In the genomic region with DNA sequence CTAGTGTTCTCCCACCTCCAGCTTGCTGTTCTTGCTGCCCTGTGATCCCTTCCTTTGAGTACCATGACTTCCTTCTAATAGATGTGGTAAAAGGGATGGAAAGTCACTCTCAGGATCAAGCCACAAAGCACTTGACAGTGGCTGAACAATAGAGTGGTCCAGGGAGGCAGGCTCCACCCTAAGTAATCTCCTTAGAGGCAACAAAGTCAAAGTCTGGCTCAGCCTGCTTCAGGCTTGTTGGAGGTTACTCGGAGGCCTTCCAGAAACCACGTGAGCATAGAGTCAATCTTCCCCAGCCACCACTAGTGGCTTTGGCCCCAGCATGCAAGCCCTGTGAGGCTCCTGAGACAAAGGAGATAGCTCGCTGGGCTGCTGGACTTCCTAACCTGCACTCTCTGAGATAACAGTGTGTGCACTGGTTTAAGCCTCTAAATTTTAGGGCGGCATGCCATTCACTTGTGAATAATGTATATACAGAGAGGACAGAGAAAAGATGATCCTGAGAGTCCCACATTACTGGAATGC, we compare ENCODE assay signal across 29 mouse cellular contexts.
DNase-seq lines count a peak whose midpoint lies in the region; ATAC-seq lines count a peak whose summit lies in the region.
"Had no signal": no experiment of that assay in that cellular context is flagged by ENCODE, and none has a peak within 500 bp of the region (broad histone marks: within the 10 kb centered on the region; RNA-seq: fewer than 3 reads in every experiment).

No protein-coding gene starts in this region.

- H3K36me3 ChIP-seq in liver, embryonic 13.5 days = no peaks in the 10 kb centered on the region
- no peaks in the 10 kb centered on the region for H3K36me3 ChIP-seq in liver, embryonic 12.5 days
- H3K36me3 ChIP-seq in neural tube, embryonic 15.5 days = no peaks in the 10 kb centered on the region
- H3K36me3 ChIP-seq: embryonic facial prominence, embryonic 10.5 days; embryonic facial prominence, embryonic 13.5 days; forebrain, embryonic 12.5 days; forebrain, embryonic 15.5 days; heart, embryonic 10.5 days; heart, embryonic 13.5 days had no signal

- H3K9me3 ChIP-seq in liver, embryonic 13.5 days (replicated peaks) = no peaks in the 10 kb centered on the region; the same call in 1 of the 2 replicates
- H3K9me3 ChIP-seq in liver, embryonic 12.5 days (replicated peaks) = no peaks in the 10 kb centered on the region
- no peaks in the 10 kb centered on the region for H3K9me3 ChIP-seq in neural tube, embryonic 15.5 days (replicated peaks)
- H3K9me3 ChIP-seq: embryonic facial prominence, embryonic 10.5 days; forebrain, embryonic 12.5 days; forebrain, embryonic 15.5 days; heart, embryonic 10.5 days; heart, embryonic 13.5 days had no signal

- H3K9ac ChIP-seq in liver, embryonic 13.5 days = no peak overlapping the region
- H3K9ac ChIP-seq in liver, embryonic 12.5 days = no peak overlapping the region
- no peak overlapping the region for H3K9ac ChIP-seq in neural tube, embryonic 15.5 days (replicated peaks)
- H3K9ac ChIP-seq: embryonic facial prominence, embryonic 13.5 days; forebrain, embryonic 12.5 days; forebrain, embryonic 15.5 days; heart, embryonic 13.5 days; hindbrain, embryonic 14.5 days had no signal

- peak; percentile 3 for DNase-seq in liver, embryonic 13.5 days
- DNase-seq in ES-CJ7 (ENCODE audit: low read depth, low spot score) = peak; percentile 93
- DNase-seq in WW6 (ENCODE audit: low read depth, low spot score) = peak; percentile 42
- no peak for DNase-seq in urinary bladder, adult 2 months (ENCODE audit: low spot score)
- DNase-seq: adrenal gland, adult 2 months; adrenal gland, postnatal 14 days; B cell, adult 2 months; cerebellum, adult 11 months; cerebellum, adult 2 months; cerebellum, adult 9-11 months; cerebellum, postnatal 25 days; embryo, embryonic 11 days; gastrocnemius, postnatal 10 days; gastrocnemius, postnatal 36 days; heart, adult 2 months; heart, postnatal 14 days; heart, postnatal 4 days had no signal

- H3K27ac ChIP-seq in liver, embryonic 13.5 days = no peak overlapping the region
- H3K27ac ChIP-seq in liver, embryonic 12.5 days = no peak overlapping the region
- no peak overlapping the region for H3K27ac ChIP-seq in neural tube, embryonic 15.5 days (replicated peaks)
- H3K27ac ChIP-seq: embryonic facial prominence, embryonic 13.5 days; forebrain, embryonic 12.5 days; forebrain, embryonic 15.5 days; heart, adult 2 months; heart, embryonic 10.5 days; heart, embryonic 13.5 days; hindbrain, embryonic 14.5 days; hindbrain, postnatal 0 days had no signal

- H3K27me3 ChIP-seq in liver, embryonic 13.5 days = no peaks in the 10 kb centered on the region
- no peaks in the 10 kb centered on the region for H3K27me3 ChIP-seq in liver, embryonic 12.5 days (replicated peaks)
- no peaks in the 10 kb centered on the region for H3K27me3 ChIP-seq in neural tube, embryonic 15.5 days (replicated peaks)
- H3K27me3 ChIP-seq: embryonic facial prominence, embryonic 13.5 days; forebrain, embryonic 12.5 days; forebrain, embryonic 15.5 days; heart, embryonic 13.5 days had no signal

- no peak overlapping the region for H3K4me2 ChIP-seq in liver, embryonic 13.5 days
- H3K4me2 ChIP-seq in liver, embryonic 12.5 days = no peak overlapping the region
- no peak overlapping the region for H3K4me2 ChIP-seq in neural tube, embryonic 15.5 days
- H3K4me2 ChIP-seq: embryonic facial prominence, embryonic 13.5 days; forebrain, embryonic 12.5 days; forebrain, embryonic 15.5 days; heart, embryonic 13.5 days; hindbrain, embryonic 14.5 days had no signal

- no peak overlapping the region for H3K4me3 ChIP-seq in liver, embryonic 13.5 days (replicated peaks)
- no peak overlapping the region for H3K4me3 ChIP-seq in liver, embryonic 12.5 days
- no peak overlapping the region for H3K4me3 ChIP-seq in neural tube, embryonic 15.5 days (replicated peaks)
- H3K4me3 ChIP-seq: embryonic facial prominence, embryonic 10.5 days; embryonic facial prominence, embryonic 13.5 days; erythroblast, embryonic 14.5 days; forebrain, embryonic 12.5 days; forebrain, embryonic 15.5 days; heart, adult 2 months; heart, embryonic 10.5 days; heart, embryonic 13.5 days had no signal

- H3K4me1 ChIP-seq in liver, embryonic 13.5 days (replicated peaks) = no peaks in the 10 kb centered on the region
- H3K4me1 ChIP-seq in liver, embryonic 12.5 days = no peaks in the 10 kb centered on the region
- peaks cover 9% of the 10 kb centered on the region for H3K4me1 ChIP-seq in neural tube, embryonic 15.5 days

- no peak for ATAC-seq in liver, embryonic 13.5 days (ENCODE audit: low read depth)
- no peak for ATAC-seq in liver, embryonic 12.5 days
- peak; percentile 81 for ATAC-seq in megakaryocyte progenitor cell, adult 5-6 weeks (replicated peaks; ENCODE audit: poor library complexity)
- ATAC-seq in neural tube, embryonic 15.5 days (ENCODE audit: low FRiP score) = no peak
- ATAC-seq: forebrain, embryonic 15.5 days; hindbrain, postnatal 0 days had no signal

- 11% methylated on average over 4 of the region's 4 CpGs for WGBS in liver, embryonic 13.5 days (ENCODE audit: insufficient replicate concordance)
- 17% methylated on average over 4 of the region's 4 CpGs for WGBS in liver, embryonic 12.5 days (ENCODE audit: insufficient replicate concordance)
- WGBS in neural tube, embryonic 15.5 days = 56% methylated on average over 4 of the region's 4 CpGs
